Mouse (Mus musculus): ENCODE results near the gene Aipl1. TPM values are rescaled to one million over a fixed set of nuclear protein-coding genes. Genes with fewer than 3 reads are reported as not detected.

The Aipl1 gene
- total and polyA plus RNA-seq, 3 experiments: 0.39 to 0.58 TPM; not detected in 1

- DNase-seq (ENCODE audit: low read depth, low spot score): peak; percentile 87
- Histone ChIP-seq H3K36me3 (ENCODE audit: control insufficient read depth in 1 of 2, insufficient read depth in 2 of 2, low read length in 2 of 2) (peaks cover 0 to 11% of the 10 kb centered on the region in 2 experiments; a peak in 2 of 4 replicates), H3K27ac (ENCODE audit: control insufficient read depth, low read depth, low read length) (peak overlapping the region; percentile 89), H3K9ac (ENCODE audit: control insufficient read depth, low read depth, low read length, poor library complexity, severe bottlenecking) (peak overlapping the region; percentile 74), H3K79me2 (ENCODE audit: control insufficient read depth, insufficient read depth, low read length, poor library complexity) (peaks cover 8% of the 10 kb centered on the region), H3K4me3 (ENCODE audit: control insufficient read depth in 1 of 2, insufficient read depth in 1 of 2, low read depth in 2 of 2, low read length in 2 of 2) (peak overlapping the region; percentile 70 to 76), H3K4me1 (ENCODE audit: control insufficient read depth in 1 of 2, insufficient read depth in 2 of 2, low read length in 2 of 2) (peaks cover 2 to 18% of the 10 kb centered on the region in 2 experiments; a peak in 3 of 4 replicates), H3K9me3 (replicated peaks; ENCODE audit: insufficient read depth, low read length) (no peaks in the 10 kb centered on the region), H3K27me3 (ENCODE audit: control insufficient read depth in 1 of 2, insufficient read depth in 2 of 2, low read length in 2 of 2) (no peaks in the 10 kb centered on the region)
- TF ChIP-seq SIN3A (IDR thresholded peaks at IDR 0.05; ENCODE audit: low read length): no peak
- peak in 1 of 2 experiments; percentile 46; a peak in 2 of 4 replicates for TF ChIP-seq EP300 (IDR thresholded peaks at IDR 0.05; ENCODE audit: low read depth in 1 of 2, low read length in 2 of 2)
- peak; percentile 75 for TF ChIP-seq GATA1 (IDR thresholded peaks at IDR 0.05; ENCODE audit: low read depth, low read length)
- 0 out of 2 replicates have a peak, but pooled peaks have one; percentile 23 for TF ChIP-seq RCOR1 (IDR thresholded peaks at IDR 0.05; ENCODE audit: low read depth, low read length)
- no peak for TF ChIP-seq E2F4 (IDR thresholded peaks at IDR 0.05; ENCODE audit: borderline replicate concordance, low read depth, low read length)
- no peak; the same call in 1 of the 2 replicates for TF ChIP-seq MAZ (IDR thresholded peaks at IDR 0.05; ENCODE audit: low read depth, low read length)
- no peak for TF ChIP-seq TBP (IDR thresholded peaks at IDR 0.05; ENCODE audit: low read depth, low read length)
- TF ChIP-seq BHLHE40 (IDR thresholded peaks at IDR 0.05; ENCODE audit: borderline replicate concordance, low read depth, low read length): peak; percentile 63; the same call in 1 of the 2 replicates
- peak; percentile 58; the same call in 1 of the 2 replicates for TF ChIP-seq MYC (IDR thresholded peaks at IDR 0.05; ENCODE audit: low read depth, low read length)
- no peak for TF ChIP-seq JUND (IDR thresholded peaks at IDR 0.05; ENCODE audit: low read depth, low read length)
Observed at GRCm38 (mm10) chr11:72041290-72041767, 4.0 kb upstream of the Aipl1 start.

GRCm38 (mm10) chr11:72039599-72040386 lies 2.5 kb upstream of the Aipl1 start:
- Histone ChIP-seq H3K4me3 (ENCODE audit: control insufficient read depth in 1 of 2, insufficient read depth in 1 of 2, low read depth in 2 of 2, low read length in 2 of 2) (no peak overlapping the region), H3K27me3 (ENCODE audit: control insufficient read depth in 1 of 2, insufficient read depth in 2 of 2, low read length in 2 of 2) (no peaks in the 10 kb centered on the region), H3K36me3 (ENCODE audit: control insufficient read depth in 1 of 2, insufficient read depth in 2 of 2, low read length in 2 of 2) (peaks cover 0 to 14% of the 10 kb centered on the region in 2 experiments; a peak in 2 of 4 replicates), H3K9ac (ENCODE audit: control insufficient read depth, low read depth, low read length, poor library complexity, severe bottlenecking) (no peak overlapping the region), H3K27ac (ENCODE audit: control insufficient read depth, low read depth, low read length) (no peak overlapping the region), H3K9me3 (replicated peaks; ENCODE audit: insufficient read depth, low read length) (no peaks in the 10 kb centered on the region), H3K4me1 (ENCODE audit: control insufficient read depth in 1 of 2, insufficient read depth in 2 of 2, low read length in 2 of 2) (peaks cover 4 to 28% of the 10 kb centered on the region in 2 experiments), H3K79me2 (ENCODE audit: control insufficient read depth, insufficient read depth, low read length, poor library complexity) (peaks cover 8% of the 10 kb centered on the region)
- DNase-seq (ENCODE audit: low read depth, low spot score): no peak
- TF ChIP-seq MYB (IDR thresholded peaks at IDR 0.05; ENCODE audit: low read depth, low read length) (no peak), GATA1 (IDR thresholded peaks at IDR 0.05; ENCODE audit: low read depth, low read length) (no peak), ZKSCAN1 (IDR thresholded peaks at IDR 0.05; ENCODE audit: low read depth, low read length) (no peak), CHD2 (IDR thresholded peaks at IDR 0.05; ENCODE audit: low read length) (no peak), ZNF384 (IDR thresholded peaks at IDR 0.05; ENCODE audit: low read depth, low read length) (no peak), POLR2AphosphoS2 (IDR thresholded peaks at IDR 0.05; ENCODE audit: low read length) (no peak), CHD1 (IDR thresholded peaks at IDR 0.05; ENCODE audit: low read depth, low read length) (no peak), TAL1 (IDR thresholded peaks at IDR 0.05; ENCODE audit: low read length) (no peak), CTCF (IDR thresholded peaks at IDR 0.05 in 2 of 3, conservative IDR thresholded peaks at IDR 0.05 in 1 of 3; ENCODE audit: control insufficient read depth in 1 of 3, insufficient read depth in 1 of 3, low read depth in 2 of 3, low read length in 3 of 3, poor library complexity in 1 of 3, severe bottlenecking in 1 of 3) (no peak), POLR2AphosphoS5 (IDR thresholded peaks at IDR 0.05; ENCODE audit: borderline replicate concordance, low read depth, low read length) (no peak), E2F4 (IDR thresholded peaks at IDR 0.05; ENCODE audit: borderline replicate concordance, low read depth, low read length) (no peak), RAD21 (IDR thresholded peaks at IDR 0.05; ENCODE audit: low read depth, low read length) (no peak), EP300 (IDR thresholded peaks at IDR 0.05; ENCODE audit: low read depth in 1 of 2, low read length in 2 of 2) (no peak), USF2 (IDR thresholded peaks at IDR 0.05; ENCODE audit: borderline replicate concordance in 1 of 2, insufficient read depth in 1 of 2, low read depth in 1 of 2, low read length in 2 of 2) (no peak), TBP (IDR thresholded peaks at IDR 0.05; ENCODE audit: low read depth, low read length) (no peak), POLR2A (IDR thresholded peaks at IDR 0.05; ENCODE audit: control insufficient read depth in 1 of 2, insufficient read depth in 1 of 2, low read depth in 1 of 2, low read length in 2 of 2, poor library complexity in 1 of 2) (no peak), NRF1 (IDR thresholded peaks at IDR 0.05; ENCODE audit: insufficient read depth, low read depth, low read length, poor library complexity, severe bottlenecking) (no peak), ETS1 (IDR thresholded peaks at IDR 0.05; ENCODE audit: low read depth, low read length) (no peak), ELF1 (IDR thresholded peaks at IDR 0.05; ENCODE audit: low read depth, low read length) (no peak), SIN3A (IDR thresholded peaks at IDR 0.05; ENCODE audit: low read length) (no peak)
